Comparison of ENCODE assay signal across 8 mouse cellular contexts in genomic region chr3:148988293-148988995, GRCm38 (mm10). TPM values are rescaled to one million over a fixed set of nuclear protein-coding genes. Genes with fewer than 3 reads are reported as not detected.
A peak's percentile ranks its signal among the peaks of the same experiment; 100 is the strongest.
DNase-seq lines count a peak whose midpoint lies in the region; ATAC-seq lines count a peak whose summit lies in the region.

No protein-coding gene starts in this region.

- DNase-seq in embryo, embryonic 10.5 days (ENCODE audit: low spot score): peak; percentile 36
- DNase-seq in embryo, embryonic 10 days (ENCODE audit: low spot score): no peak
- peak; percentile 7 for DNase-seq in ES-CJ7 (ENCODE audit: low read depth, low spot score)
- DNase-seq in embryo, embryonic 9.5 days (ENCODE audit: extremely low spot score): peak; percentile 55
- DNase-seq in left cerebral cortex, postnatal 36 days (ENCODE audit: low spot score in 2 of 2): peak; percentile 65
- peak; percentile 97 for DNase-seq in midbrain, embryonic 11.5 days (ENCODE audit: low spot score, missing footprints)

- H3K36me3 ChIP-seq in heart, embryonic 16.5 days (ENCODE audit: control insufficient read depth, insufficient read depth): no peaks in the 10 kb centered on the region
- H3K36me3 ChIP-seq in midbrain, embryonic 11.5 days (ENCODE audit: control insufficient read depth, insufficient read depth, low read length): no peaks in the 10 kb centered on the region
- H3K36me3 ChIP-seq in stomach, embryonic 16.5 days (ENCODE audit: control insufficient read depth, insufficient read depth, low read length): no peaks in the 10 kb centered on the region

- peaks cover 26% of the 10 kb centered on the region for H3K4me1 ChIP-seq in heart, embryonic 16.5 days (ENCODE audit: control insufficient read depth, insufficient read depth, low read length)
- H3K4me1 ChIP-seq in midbrain, embryonic 11.5 days (ENCODE audit: control insufficient read depth, insufficient read depth, low read length): peaks cover 30% of the 10 kb centered on the region
- peaks cover 15% of the 10 kb centered on the region for H3K4me1 ChIP-seq in stomach, embryonic 16.5 days (ENCODE audit: control insufficient read depth, insufficient read depth, low read length)

- H3K9me3 ChIP-seq in heart, embryonic 16.5 days (replicated peaks; ENCODE audit: control insufficient read depth, low read length): no peaks in the 10 kb centered on the region
- no peaks in the 10 kb centered on the region for H3K9me3 ChIP-seq in midbrain, embryonic 11.5 days (ENCODE audit: control insufficient read depth, low read length)
- H3K9me3 ChIP-seq in stomach, embryonic 16.5 days (replicated peaks; ENCODE audit: control insufficient read depth, low read length): no peaks in the 10 kb centered on the region

- peak overlapping the region; percentile 88 for H3K4me2 ChIP-seq in heart, embryonic 16.5 days (ENCODE audit: low read depth, low read length)
- peak overlapping the region; percentile 69 for H3K4me2 ChIP-seq in midbrain, embryonic 11.5 days
- H3K4me2 ChIP-seq in stomach, embryonic 16.5 days (ENCODE audit: low read depth, low read length): peak overlapping the region; percentile 73

- peak overlapping the region; percentile 96 for H3K4me3 ChIP-seq in heart, embryonic 16.5 days (ENCODE audit: low read length)
- peak overlapping the region; percentile 98 for H3K4me3 ChIP-seq in midbrain, embryonic 11.5 days (ENCODE audit: low read depth, low read length)
- H3K4me3 ChIP-seq in stomach, embryonic 16.5 days (replicated peaks; ENCODE audit: low read length): peak overlapping the region; percentile 80

- WGBS in heart, embryonic 16.5 days: under 1% methylated on average over 84 of the region's 84 CpGs
- 0% methylated on average over 65 of the region's 84 CpGs for WGBS in midbrain, embryonic 11.5 days
- WGBS in stomach, embryonic 16.5 days: under 1% methylated on average over 76 of the region's 84 CpGs

- H3K27ac ChIP-seq in heart, embryonic 16.5 days (ENCODE audit: low read length): peak overlapping the region; percentile 100
- peak overlapping the region; percentile 99 for H3K27ac ChIP-seq in midbrain, embryonic 11.5 days (ENCODE audit: low read depth, low read length)
- H3K27ac ChIP-seq in stomach, embryonic 16.5 days (ENCODE audit: low read length): peak overlapping the region; percentile 100

- intact Hi-C loops in left cerebral cortex, postnatal 36 days (cut with DNase I): loop anchor here (5.0 to 10.0 kb wide), 4 partner anchors 124 to 1994 kb away; no protein-coding TSS in a partner anchor

- no peaks in the 10 kb centered on the region for H3K27me3 ChIP-seq in heart, embryonic 16.5 days (ENCODE audit: control insufficient read depth, insufficient read depth, low read length)
- H3K27me3 ChIP-seq in midbrain, embryonic 11.5 days (ENCODE audit: control insufficient read depth, insufficient read depth, low read length): no peaks in the 10 kb centered on the region
- H3K27me3 ChIP-seq in stomach, embryonic 16.5 days (ENCODE audit: control insufficient read depth, insufficient read depth, low read length): no peaks in the 10 kb centered on the region

- H3K9ac ChIP-seq in heart, embryonic 16.5 days (ENCODE audit: low read length): peak overlapping the region; percentile 97
- peak overlapping the region; percentile 95 for H3K9ac ChIP-seq in midbrain, embryonic 11.5 days (ENCODE audit: low read length)
- peak overlapping the region; percentile 93 for H3K9ac ChIP-seq in stomach, embryonic 16.5 days (ENCODE audit: low read length)

- no peak for ATAC-seq in heart, embryonic 16.5 days (replicated peaks; ENCODE audit: extremely low read depth, insufficient read depth, low FRiP score)
- no peak for ATAC-seq in midbrain, embryonic 11.5 days (ENCODE audit: low FRiP score)
- no peak for ATAC-seq in stomach, embryonic 16.5 days (ENCODE audit: insufficient read depth, low FRiP score)

RNA-seq across cellular contexts. Expression of gene Adgrl2, which starts 1.9 kb away (rescaled TPM):
- 32.7 and 34.6 TPM in 2 replicates for polyA plus RNA-seq in heart, embryonic 16.5 days (2015; fragmentation: Nextera tagmentation; extraction: Ambion mirVana)
- total RNA-seq in left cerebral cortex, postnatal 36 days (2021): 100 to 1,000 TPM; 123 to 129 TPM
- 124 and 131 TPM in 2 replicates for polyA plus RNA-seq in midbrain, embryonic 11.5 days (2014; fragmentation: Nextera tagmentation; extraction: Ambion mirVana)
- 36.7 and 39.6 TPM in 2 replicates for polyA plus RNA-seq in stomach, embryonic 16.5 days (2015; fragmentation: Nextera tagmentation; extraction: Ambion mirVana)
